Comparison of ENCODE assay signal across 13 mouse cellular contexts in the genomic region with DNA sequence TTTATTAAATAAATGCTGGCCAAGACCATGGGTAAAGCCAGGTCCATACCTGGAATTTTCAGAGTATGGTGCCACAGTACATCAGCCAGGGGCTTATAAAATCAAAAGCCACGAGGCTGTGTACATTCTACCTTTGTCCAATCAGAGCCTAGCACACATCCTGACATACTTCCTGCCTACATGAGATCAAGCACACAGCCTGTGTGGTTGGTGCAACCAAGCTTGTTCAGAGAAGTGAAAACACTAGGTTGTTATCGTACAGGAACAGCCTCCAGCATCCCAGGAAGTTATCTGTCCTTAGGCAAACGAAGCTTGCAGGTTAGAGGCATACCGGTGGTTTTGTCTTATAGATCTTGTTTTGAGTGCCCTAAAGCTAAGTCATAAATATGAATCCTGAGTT. TPM values are rescaled to one million over a fixed set of nuclear protein-coding genes. Genes with fewer than 3 reads are reported as not detected.
DNase-seq lines count a peak whose midpoint lies in the region; ATAC-seq and TF ChIP-seq lines count a peak whose summit lies in the region.
"Had no signal": no experiment of that assay in that cellular context is flagged by ENCODE, and none has a peak within 500 bp of the region (broad histone marks: within the 10 kb centered on the region; RNA-seq: fewer than 3 reads in every experiment).

No protein-coding gene starts in this region.

- no peaks in the 10 kb centered on the region for H3K9me3 ChIP-seq in stomach, embryonic 15.5 days
- H3K9me3 ChIP-seq in stomach, postnatal 0 days (ENCODE audit: control insufficient read depth, low read length): no peaks in the 10 kb centered on the region
- H3K9me3 ChIP-seq in hindbrain, embryonic 14.5 days (ENCODE audit: control insufficient read depth, low read length): no peaks in the 10 kb centered on the region
- no peaks in the 10 kb centered on the region for H3K9me3 ChIP-seq in midbrain, embryonic 10.5 days (replicated peaks)
- H3K9me3 ChIP-seq: embryonic facial prominence, embryonic 13.5 days; heart, embryonic 12.5 days had no signal

- TF ChIP-seq CTCF in stomach, postnatal 0 days (IDR thresholded peaks at IDR 0.05; ENCODE audit: low read depth): no peak

- H3K27me3 ChIP-seq in stomach, embryonic 15.5 days (replicated peaks): no peaks in the 10 kb centered on the region
- H3K27me3 ChIP-seq in stomach, postnatal 0 days (ENCODE audit: control insufficient read depth, insufficient read depth, low read length): no peaks in the 10 kb centered on the region
- H3K27me3 ChIP-seq in hindbrain, embryonic 14.5 days (ENCODE audit: control insufficient read depth, insufficient read depth, low read length): no peaks in the 10 kb centered on the region
- H3K27me3 ChIP-seq in midbrain, embryonic 10.5 days (ENCODE audit: low read depth, poor library complexity, severe bottlenecking): peaks cover 87% of the 10 kb centered on the region
- H3K27me3 ChIP-seq: embryonic facial prominence, embryonic 13.5 days had no signal

- intact Hi-C loops in left cerebral cortex, postnatal 14 days (cut with DNase I): no loop called here

- H3K36me3 ChIP-seq in stomach, embryonic 15.5 days: no peaks in the 10 kb centered on the region
- no peaks in the 10 kb centered on the region for H3K36me3 ChIP-seq in stomach, postnatal 0 days (ENCODE audit: control insufficient read depth, insufficient read depth, low read length)
- no peaks in the 10 kb centered on the region for H3K36me3 ChIP-seq in hindbrain, embryonic 14.5 days (replicated peaks; ENCODE audit: control insufficient read depth, insufficient read depth)
- no peaks in the 10 kb centered on the region for H3K36me3 ChIP-seq in midbrain, embryonic 10.5 days
- H3K36me3 ChIP-seq: embryonic facial prominence, embryonic 13.5 days; heart, embryonic 12.5 days had no signal

- no peak overlapping the region for H3K27ac ChIP-seq in stomach, embryonic 15.5 days
- no peak overlapping the region for H3K27ac ChIP-seq in stomach, postnatal 0 days (replicated peaks)
- no peak overlapping the region for H3K27ac ChIP-seq in hindbrain, embryonic 14.5 days
- H3K27ac ChIP-seq in midbrain, embryonic 10.5 days (replicated peaks): no peak overlapping the region
- H3K27ac ChIP-seq: embryonic facial prominence, embryonic 13.5 days had no signal

- TF ChIP-seq EP300 in stomach, postnatal 0 days (optimal IDR thresholded peaks at IDR 0.05): no peak

- no peak for DNase-seq in stomach, postnatal 0 days (ENCODE audit: low spot score)
- peak; percentile 28 for DNase-seq in thymus, postnatal 4 days
- no peak for DNase-seq in left cerebral cortex, postnatal 14 days (ENCODE audit: low spot score in 2 of 2)
- DNase-seq in hindbrain, embryonic 14.5 days (ENCODE audit: low spot score): no peak
- DNase-seq in midbrain, embryonic 10.5 days (ENCODE audit: low spot score): no peak
- DNase-seq: cerebellum, adult 2 months; lung, embryonic 14.5 days; midbrain, embryonic 14.5 days had no signal

- no peak overlapping the region for H3K9ac ChIP-seq in stomach, embryonic 15.5 days
- H3K9ac ChIP-seq in stomach, postnatal 0 days (ENCODE audit: low read length): no peak overlapping the region
- H3K9ac ChIP-seq in hindbrain, embryonic 14.5 days: no peak overlapping the region
- H3K9ac ChIP-seq: embryonic facial prominence, embryonic 13.5 days; heart, embryonic 12.5 days; lung, embryonic 14.5 days had no signal

- WGBS in stomach, embryonic 15.5 days: 58% methylated on average over 4 of the region's 4 CpGs
- 75% methylated on average over 4 of the region's 4 CpGs for WGBS in stomach, postnatal 0 days
- 80% methylated on average over 4 of the region's 4 CpGs for WGBS in hindbrain, embryonic 14.5 days
- WGBS in midbrain, embryonic 10.5 days: 75% methylated on average over 4 of the region's 4 CpGs

- H3K4me2 ChIP-seq in stomach, embryonic 15.5 days: no peak overlapping the region
- no peak overlapping the region for H3K4me2 ChIP-seq in stomach, postnatal 0 days (replicated peaks; ENCODE audit: low read depth)
- H3K4me2 ChIP-seq in hindbrain, embryonic 14.5 days (replicated peaks): no peak overlapping the region
- H3K4me2 ChIP-seq: embryonic facial prominence, embryonic 13.5 days; heart, embryonic 12.5 days; lung, embryonic 14.5 days had no signal

- peak; percentile 60; the same call in 1 of the 2 replicates for ATAC-seq in stomach, embryonic 15.5 days (ENCODE audit: insufficient read depth, low FRiP score, low read depth)
- ATAC-seq in stomach, postnatal 0 days (ENCODE audit: low FRiP score, low TSS enrichment): no peak
- peak; percentile 91 for ATAC-seq in granulocyte monocyte progenitor cell, adult 5-6 weeks (replicated peaks; ENCODE audit: poor library complexity, severe bottlenecking)
- ATAC-seq in megakaryocyte, adult 5-6 weeks (ENCODE audit: poor library complexity, severe bottlenecking): peak; percentile 95
- no peak for ATAC-seq in hindbrain, embryonic 14.5 days (ENCODE audit: low FRiP score)

- no peak overlapping the region for H3K4me3 ChIP-seq in stomach, embryonic 15.5 days (replicated peaks)
- no peak overlapping the region for H3K4me3 ChIP-seq in stomach, postnatal 0 days (ENCODE audit: low read depth, low read length)
- H3K4me3 ChIP-seq in hindbrain, embryonic 14.5 days (replicated peaks; ENCODE audit: low read length): no peak overlapping the region
- H3K4me3 ChIP-seq in midbrain, embryonic 10.5 days: no peak overlapping the region
- H3K4me3 ChIP-seq: embryonic facial prominence, embryonic 13.5 days; heart, embryonic 12.5 days had no signal

- no peaks in the 10 kb centered on the region for H3K4me1 ChIP-seq in stomach, embryonic 15.5 days
- H3K4me1 ChIP-seq in stomach, postnatal 0 days (replicated peaks; ENCODE audit: control insufficient read depth, insufficient read depth): 0 out of 2 replicates have a peak, but pooled peaks cover 3% of the 10 kb centered on the region
- no peaks in the 10 kb centered on the region; the same call in 1 of the 2 replicates for H3K4me1 ChIP-seq in hindbrain, embryonic 14.5 days (replicated peaks; ENCODE audit: control insufficient read depth, insufficient read depth, low read length)
- peaks cover 23% of the 10 kb centered on the region for H3K4me1 ChIP-seq in midbrain, embryonic 10.5 days

RNA-seq across cellular contexts. Expression of a gene that starts 19.5 kb away (rescaled TPM):
- polyA plus RNA-seq in stomach, embryonic 15.5 days (2015; fragmentation: Nextera tagmentation; extraction: Ambion mirVana): 2.1 and 3.5 TPM in 2 replicates
- polyA plus RNA-seq in stomach, postnatal 0 days (2015; fragmentation: Nextera tagmentation; extraction: Ambion mirVana): 26.6 and 30.2 TPM in 2 replicates
- total RNA-seq in granulocyte monocyte progenitor cell, adult 5-6 weeks (2014; fragmentation: Nextera tagmentation): 4.8 and 5.4 TPM in 2 replicates
- total RNA-seq in granulocyte monocyte progenitor cell, adult 5-6 weeks (2017): 1.9 and 3.7 TPM in 2 replicates
- 104 and 127 TPM in 2 replicates for total RNA-seq in megakaryocyte, adult 5-6 weeks (2015)
- total RNA-seq in megakaryocyte, adult 5-6 weeks (2017): 35.5 and 46.3 TPM in 2 replicates
- 10 to 100 TPM; 21.4 to 26.3 TPM for total RNA-seq in left cerebral cortex, postnatal 14 days (2021)
- polyA plus RNA-seq in hindbrain, embryonic 14.5 days (2014; fragmentation: Nextera tagmentation; extraction: Ambion mirVana): 8.4 and 11.3 TPM in 2 replicates
- 0.14 TPM in 1 of 2 replicates, not detected in the other for polyA plus RNA-seq in midbrain, embryonic 10.5 days (2016; fragmentation: Nextera tagmentation; extraction: Ambion mirVana)

Comparison
In these comparisons a context has a peak if more than half of its experiments do, and no peak if none do; other contexts are left out.
1. ATAC-seq: peak in stomach, embryonic 15.5 days (single experiment), granulocyte monocyte progenitor cell, adult 5-6 weeks (single experiment) and megakaryocyte, adult 5-6 weeks (single experiment); none in stomach, postnatal 0 days (single experiment) and hindbrain, embryonic 14.5 days (single experiment).